Mouse (Mus musculus): ENCODE measurements around the gene Dnah8.
"Not testable (repeated sequence)": the region's sequence is repeated elsewhere in the genome, so short reads cannot be mapped to it uniquely, and the experiment has no call there.

Gene Dnah8

GRCm38 (mm10) chr17:30609980-30610307, 14.2 kb upstream of the Dnah8 start:
- no peak for DNase-seq

- DNase-seq: no peak
Observed at GRCm38 (mm10) chr17:30610739-30611138, 13.4 kb upstream of the Dnah8 start.

- DNase-seq: no peak
Observed at GRCm38 (mm10) chr17:30611221-30612074, 12.7 kb upstream of the Dnah8 start.

- peak; percentile 99 for DNase-seq
Observed at GRCm38 (mm10) chr17:30612075-30612859, 11.9 kb upstream of the Dnah8 start.

- no peak for DNase-seq
Observed at GRCm38 (mm10) chr17:30613350-30613749, 10.8 kb upstream of the Dnah8 start.

GRCm38 (mm10) chr17:30616203-30616602, 8.0 kb upstream of the Dnah8 start:
- no peak for DNase-seq

GRCm38 (mm10) chr17:30618136-30618891, 5.8 kb upstream of the Dnah8 start:
- DNase-seq: no peak

GRCm38 (mm10) chr17:30619153-30619552, 5.0 kb upstream of the Dnah8 start:
- DNase-seq: no peak

GRCm38 (mm10) chr17:30620548-30620947, 3.6 kb upstream of the Dnah8 start:
- no peak for DNase-seq

- DNase-seq: no peak
Observed at GRCm38 (mm10) chr17:30621450-30621849, 2.7 kb upstream of the Dnah8 start.

GRCm38 (mm10) chr17:30623200-30623599, 954 bp upstream of the Dnah8 start:
- no peak for DNase-seq

- not testable (repeated sequence) for DNase-seq
Observed at GRCm38 (mm10) chr17:30626719-30627118, 2.6 kb downstream of the Dnah8 start, which contains the start of gene Glo1. Glo1 (minus strand) TSS chr17:30626871.

GRCm38 (mm10) chr17:30635367-30635766, 11.2 kb downstream of the Dnah8 start:
- DNase-seq: peak; percentile 23 to 31

- no peak for DNase-seq
Observed at GRCm38 (mm10) chr17:30637714-30638113, 13.6 kb downstream of the Dnah8 start.

- DNase-seq: no peak
Observed at GRCm38 (mm10) chr17:30638996-30639395, 14.8 kb downstream of the Dnah8 start.

GRCm38 (mm10) chr17:30640896-30641295, 16.7 kb downstream of the Dnah8 start:
- DNase-seq: no peak

GRCm38 (mm10) chr17:30648770-30649169, 24.6 kb downstream of the Dnah8 start:
- peak in 1 of 2 experiments; percentile 18 for DNase-seq

- no peak for DNase-seq
Observed at GRCm38 (mm10) chr17:30653010-30653409, 28.9 kb downstream of the Dnah8 start.

GRCm38 (mm10) chr17:30657530-30658151, 33.5 kb downstream of the Dnah8 start:
- no peak for DNase-seq

GRCm38 (mm10) chr17:30658152-30658544, 34.0 kb downstream of the Dnah8 start:
- peak; percentile 65 to 75 for DNase-seq

- no peak for DNase-seq
Observed at GRCm38 (mm10) chr17:30662131-30662530, 38.0 kb downstream of the Dnah8 start.

- no peak for DNase-seq
Observed at GRCm38 (mm10) chr17:30663170-30663569, 39.0 kb downstream of the Dnah8 start.

GRCm38 (mm10) chr17:30664856-30665255, 40.7 kb downstream of the Dnah8 start:
- no peak for DNase-seq
